Mouse (Mus musculus) v-Abl transformed pro-B cells (cell line): ENCODE results near the gene Mrpl49.

Experiments
- in situ Hi-C, 2 experiments: fragments of 400-800 bp; cut with MboI; formaldehyde crosslinking; loops; one replicate each; pipeline ENCODE4 v1.15.1; 2025; ENCODE audit not compliant: unreplicated experiment in 2 of 2

Mrpl49 gene

DNA sequence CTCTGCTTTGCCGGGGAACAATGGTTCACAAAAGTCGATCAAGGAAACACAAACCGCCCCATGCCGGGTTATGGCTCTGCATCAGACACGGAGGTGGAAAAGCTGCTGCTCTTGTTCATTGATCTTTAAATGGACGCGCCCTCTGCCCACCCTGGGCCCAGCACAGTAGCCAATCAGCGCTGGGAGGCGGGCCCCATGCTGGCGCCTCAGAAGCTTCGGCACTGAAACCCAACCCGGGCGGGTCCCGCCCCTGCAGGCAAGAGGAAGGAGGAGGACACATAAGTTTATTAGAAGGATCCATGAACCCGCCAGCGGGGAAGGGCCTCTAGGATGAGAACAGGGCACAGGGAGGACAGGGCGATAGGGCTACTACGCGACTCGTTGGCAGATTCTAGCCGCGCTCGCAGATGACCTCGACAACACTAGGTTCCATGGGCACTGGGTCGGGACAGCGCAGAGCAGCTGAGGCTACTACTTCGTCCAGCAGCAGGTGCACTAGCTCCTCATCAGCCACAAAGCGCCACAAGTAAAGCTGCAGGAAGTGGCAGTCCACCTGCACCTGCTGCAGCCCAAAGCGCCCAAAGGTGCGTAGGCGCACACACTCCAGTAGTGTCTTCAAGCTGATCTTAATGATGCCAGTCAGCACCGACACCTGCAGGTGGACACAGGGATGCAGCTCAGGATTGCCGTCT, 10.3 kb upstream of the Mrpl49 start, which contains the start of gene Tm7sf2:
Tm7sf2 (minus strand) TSS at position 650 of the 692 bp plus-strand sequence.
- in situ Hi-C loops: no loop called here

DNA sequence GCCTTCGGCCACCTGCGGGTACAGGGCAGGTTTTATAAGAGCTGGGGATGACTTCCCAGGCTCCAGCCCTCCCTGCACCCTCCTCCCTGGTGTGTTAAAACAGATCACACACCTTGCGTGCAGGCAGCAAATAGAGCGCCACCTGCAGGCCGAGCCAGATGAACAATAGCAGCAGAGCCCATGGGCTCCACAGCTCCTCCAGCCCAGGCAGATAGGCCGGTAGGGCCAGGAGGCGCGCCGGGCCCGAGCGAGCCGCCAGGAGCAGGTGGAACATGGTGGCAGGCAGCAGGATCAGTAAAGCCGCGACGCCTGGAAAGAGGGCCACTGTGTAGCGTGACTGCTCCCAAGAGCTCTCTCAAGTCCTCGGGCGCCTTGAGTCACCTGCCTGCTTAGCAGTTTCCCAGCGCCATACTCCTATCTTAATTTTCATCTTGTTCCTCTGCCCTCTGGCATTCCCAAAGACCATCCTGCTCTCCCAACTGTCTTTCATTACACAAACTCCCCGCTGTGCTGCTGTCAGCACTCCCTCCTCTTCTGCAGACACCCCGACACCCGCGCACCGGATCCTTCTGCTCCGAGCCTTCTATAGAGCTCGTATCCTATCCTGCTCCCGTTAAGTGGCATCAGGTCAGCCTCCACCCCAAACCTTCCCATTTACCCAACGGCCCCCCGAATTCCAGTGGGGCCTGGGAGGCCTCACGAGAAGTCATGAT, 9.6 kb upstream of the Mrpl49 start:
- in situ Hi-C loops: no loop called here

DNA sequence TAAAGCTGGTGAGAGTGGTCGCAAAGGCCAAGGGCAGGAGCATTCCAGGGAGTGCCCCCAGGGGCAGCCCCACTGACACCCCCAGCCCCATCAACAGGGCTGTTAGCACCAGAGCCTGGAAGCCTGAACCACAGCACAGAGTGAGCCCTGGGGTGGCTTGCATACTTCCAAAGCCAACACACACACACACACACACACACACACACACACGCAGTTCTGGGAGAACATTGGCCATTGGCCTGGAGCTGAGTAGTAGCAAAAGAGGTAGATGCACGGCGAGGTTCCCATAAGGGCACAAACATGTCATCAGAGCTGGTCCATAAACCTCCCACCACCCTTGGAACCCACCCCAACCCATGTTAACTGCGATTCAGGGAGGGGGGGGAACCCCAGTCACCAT, 9.0 kb upstream of the Mrpl49 start:
- in situ Hi-C loops: no loop called here

DNA sequence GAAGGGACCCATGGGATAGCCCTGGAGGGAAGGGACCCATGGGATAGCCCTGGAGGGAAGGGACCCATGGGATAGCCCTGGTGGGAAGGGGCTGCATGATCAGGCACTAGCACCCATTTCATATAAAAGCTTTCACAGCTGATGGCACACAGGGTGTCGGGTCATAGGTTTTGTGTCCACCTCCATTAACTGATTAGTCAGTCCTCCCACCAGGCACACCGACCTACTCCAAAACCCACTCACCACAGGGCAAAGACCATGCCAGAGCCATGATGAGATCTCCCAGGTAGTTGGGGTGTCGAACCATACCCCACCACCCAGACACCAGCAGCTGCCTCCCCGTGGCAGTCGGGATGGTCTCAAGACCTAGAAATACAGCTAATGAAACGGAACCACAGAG, 5.5 kb upstream of the Mrpl49 start:
- in situ Hi-C loops: no loop called here

DNA sequence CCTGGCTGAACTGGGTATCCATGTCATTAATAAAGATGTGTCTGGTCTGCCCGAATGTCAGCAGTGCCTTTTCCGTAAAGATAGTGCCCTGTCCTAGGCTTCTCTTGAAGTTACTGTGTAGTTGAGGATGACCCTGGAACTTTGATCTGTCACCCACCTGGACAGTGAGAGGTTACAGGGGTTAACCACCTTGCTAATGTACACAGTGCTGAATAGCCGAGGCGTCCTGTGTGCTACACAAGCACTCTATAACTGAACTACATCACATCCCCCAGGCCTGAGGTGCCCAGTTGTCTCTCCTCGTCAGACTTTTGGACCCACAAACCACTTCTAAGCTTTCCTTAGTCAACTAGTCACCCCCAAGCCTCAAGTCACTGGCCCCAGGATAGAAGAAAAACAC, 4.8 kb upstream of the Mrpl49 start:
- in situ Hi-C loops: no loop called here

DNA sequence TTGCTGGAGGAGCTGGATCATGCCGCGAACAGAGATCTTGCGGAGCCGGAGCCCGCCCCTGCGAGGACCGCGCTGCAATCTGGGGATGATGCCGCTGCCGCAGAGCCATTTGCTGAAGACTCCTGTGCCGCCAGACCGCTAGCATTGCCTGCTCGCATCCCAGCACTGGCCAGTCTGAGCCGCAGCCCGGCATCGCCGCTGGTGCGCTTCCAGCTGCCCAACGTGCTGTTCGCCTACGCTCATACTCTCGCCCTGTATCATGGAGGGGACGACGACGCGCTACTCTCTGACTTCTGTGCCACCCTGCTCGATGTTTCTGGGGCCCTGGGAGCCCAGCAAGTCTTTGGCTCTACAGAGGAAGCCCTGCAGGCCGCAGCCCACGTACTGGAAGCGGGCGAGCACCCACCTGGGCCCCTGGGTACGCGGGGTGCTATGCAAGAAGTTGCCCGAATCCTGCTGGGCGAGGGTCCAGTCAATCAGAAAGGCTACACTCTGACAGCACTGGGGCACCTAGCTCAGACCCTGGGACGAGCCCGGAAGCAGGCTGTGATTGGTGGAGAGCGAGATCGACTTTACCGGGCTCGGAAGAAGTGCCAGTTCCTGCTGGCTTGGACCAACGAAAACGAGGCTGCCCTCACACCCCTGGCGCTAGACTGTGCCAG, 4.2 kb upstream of the Mrpl49 start:
- in situ Hi-C loops: no loop called here

DNA sequence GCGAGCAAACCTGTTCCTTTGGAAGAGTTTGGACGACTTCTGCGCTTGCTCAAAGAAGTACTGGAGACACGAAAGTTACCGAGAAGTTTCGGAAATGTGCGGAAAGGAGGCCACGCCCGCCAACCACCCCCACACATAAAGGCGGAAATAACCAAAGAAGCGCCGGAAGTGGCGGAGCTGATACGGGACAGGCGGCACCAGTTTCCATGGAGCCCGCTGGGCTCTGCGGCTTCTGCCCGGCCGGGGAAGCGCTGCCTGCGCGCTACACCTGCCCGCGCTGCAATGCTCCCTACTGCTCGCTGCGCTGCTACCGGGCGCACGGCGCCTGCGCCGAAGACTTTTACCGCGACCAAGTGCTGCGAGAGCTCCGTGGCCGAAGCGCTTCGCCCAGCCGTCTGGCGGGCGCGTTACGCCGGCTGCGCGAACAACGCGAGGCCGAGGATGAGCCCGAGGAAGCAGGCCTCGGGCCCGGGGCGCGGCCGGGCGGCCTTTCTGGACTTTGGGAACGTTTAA, 3.5 kb upstream of the Mrpl49 start, which contains the start of gene Znhit2:
Znhit2 (plus strand) TSS at position 172 of the 513 bp plus-strand sequence.
- in situ Hi-C loops: no loop called here

DNA sequence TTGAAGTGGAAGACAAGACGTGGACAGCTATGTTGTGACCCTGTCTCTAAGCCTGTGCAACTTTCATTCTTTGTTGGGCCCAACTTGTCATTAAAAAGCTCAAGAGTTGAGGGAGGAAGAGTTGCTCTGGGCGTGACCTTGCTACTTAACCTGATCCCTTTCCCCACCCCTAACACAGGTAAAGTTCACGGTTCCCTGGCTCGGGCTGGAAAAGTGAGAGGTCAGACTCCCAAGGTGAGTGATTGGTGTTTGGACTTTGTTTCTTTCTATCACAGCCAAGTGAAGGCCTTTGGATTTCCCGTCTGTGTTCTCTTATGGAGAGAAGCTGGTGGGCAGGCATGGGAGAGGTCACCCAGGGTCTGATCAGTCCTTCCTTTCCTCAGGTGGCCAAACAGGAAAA, 1.4 kb upstream of the Mrpl49 start:
- in situ Hi-C loops: no loop called here

DNA sequence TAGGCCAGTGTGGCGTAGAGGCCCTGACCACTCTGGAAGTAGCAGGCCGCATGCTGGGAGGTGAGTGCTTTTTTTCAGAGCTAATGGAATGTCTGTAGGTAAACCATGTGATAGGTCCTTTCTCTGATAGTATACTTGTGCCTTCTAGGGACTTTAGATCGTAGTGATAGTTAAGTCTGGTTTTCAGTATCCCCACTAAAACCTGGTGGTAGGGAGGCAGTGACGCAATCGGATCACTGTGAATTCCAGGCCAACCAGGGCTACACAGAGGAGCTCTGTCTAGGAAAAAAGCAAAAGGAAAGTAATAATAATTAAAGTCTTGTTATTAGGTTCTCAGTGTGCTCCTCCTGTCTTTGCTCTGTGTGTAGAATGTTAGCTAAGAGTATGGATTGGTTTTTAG, 928 bp upstream of the Mrpl49 start:
- in situ Hi-C loops: no loop called here

DNA sequence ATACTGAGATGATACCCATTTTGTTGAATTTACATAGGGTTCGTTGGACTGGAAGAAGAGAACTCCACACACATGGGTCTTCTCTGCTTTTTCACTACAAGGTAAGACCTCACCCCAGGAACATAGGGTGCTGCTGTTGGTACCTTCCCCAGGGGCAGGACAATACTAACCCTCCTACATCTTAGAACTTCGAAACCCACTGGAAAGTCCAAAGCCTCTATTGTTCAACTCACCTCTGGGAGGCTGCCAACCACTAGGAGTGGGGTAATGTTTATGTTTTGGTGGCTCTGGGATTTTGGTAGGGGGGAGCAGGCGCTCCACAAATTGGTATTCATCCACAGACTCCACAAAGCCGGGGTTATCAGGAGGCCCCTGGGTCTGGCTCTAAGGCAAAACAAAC, 889 bp downstream of the Mrpl49 start:
- in situ Hi-C loops: no loop called here

DNA sequence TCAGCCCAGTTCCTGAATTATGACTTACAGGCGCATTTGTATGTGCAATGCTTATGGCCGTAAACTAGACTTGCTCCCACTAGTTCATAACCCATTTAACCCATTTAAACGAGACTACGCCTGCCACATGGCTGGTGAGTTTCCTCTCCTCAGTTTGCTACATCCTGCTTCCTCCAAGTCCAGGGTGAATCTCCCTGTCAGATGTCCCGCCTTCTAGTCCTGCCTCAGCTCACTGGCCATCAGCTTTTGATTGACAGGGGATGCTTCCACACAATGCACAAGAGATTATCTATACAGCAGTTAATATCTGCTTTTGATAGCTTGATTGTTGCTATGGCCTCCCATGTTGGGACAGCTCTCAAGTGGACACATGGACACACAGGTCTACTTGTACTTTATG, 3.3 kb downstream of the Mrpl49 start:
- in situ Hi-C loops: no loop called here

DNA sequence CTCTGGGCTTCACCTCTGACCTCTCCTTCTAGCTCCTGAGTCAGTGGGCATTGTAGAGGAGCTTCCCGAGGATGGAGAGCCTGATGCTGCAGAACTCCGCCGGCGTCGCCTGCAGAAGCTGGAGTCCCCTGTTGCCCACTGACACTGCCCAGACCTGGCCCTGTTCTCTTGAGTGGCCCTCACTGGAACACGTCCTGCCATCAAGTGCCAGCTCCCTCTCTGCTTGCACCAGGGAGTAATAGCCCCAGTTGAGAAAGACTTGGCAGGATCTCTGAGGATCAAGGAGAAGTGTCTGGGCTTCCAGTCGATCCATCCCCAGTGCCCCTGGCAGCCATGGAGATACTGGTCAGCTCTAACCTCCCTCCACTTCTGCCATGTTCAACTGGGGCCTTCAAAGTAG, 5.1 kb downstream of the Mrpl49 start:
- in situ Hi-C loops: no loop called here

DNA sequence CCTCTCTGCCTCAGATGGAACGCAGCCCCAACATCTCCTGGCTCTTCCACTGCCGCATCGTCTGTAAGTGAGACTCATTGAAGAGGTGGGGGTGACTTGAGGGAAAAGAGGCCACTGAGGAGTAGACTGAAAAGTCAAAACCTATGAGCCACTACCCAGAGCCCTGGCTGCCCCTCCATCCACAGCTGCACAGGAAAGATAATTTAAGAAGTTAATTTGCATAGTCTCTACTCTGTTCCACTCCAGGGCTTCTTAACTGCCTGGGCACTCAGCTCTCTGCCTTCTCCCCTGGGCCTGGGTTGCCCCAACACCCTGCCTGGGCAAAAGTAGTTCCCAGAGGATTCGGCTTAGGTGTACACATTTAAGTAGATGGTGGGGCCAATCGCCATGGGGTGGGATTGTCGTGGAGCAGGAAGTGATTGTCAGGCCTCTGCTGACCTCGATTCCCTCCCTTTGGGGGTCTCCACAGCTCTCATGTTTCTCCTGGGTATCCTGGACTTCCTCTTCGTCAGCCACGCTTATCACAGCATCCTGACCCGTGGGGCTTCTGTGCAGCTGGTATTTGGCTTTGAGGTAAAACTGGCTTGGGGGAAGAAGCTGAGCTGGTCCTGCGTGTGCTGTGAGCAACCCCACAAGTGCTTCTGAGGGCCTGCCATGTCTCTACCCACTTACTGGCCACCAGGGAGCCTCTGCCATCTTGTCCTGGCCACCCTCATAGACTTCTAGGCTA, 8.7 kb downstream of the Mrpl49 start:
- in situ Hi-C loops: loop anchor here in 1 of 2 experiments (10.0 kb wide), 1 partner anchor 286 kb away; the partner anchor contains the start of gene Men1

DNA sequence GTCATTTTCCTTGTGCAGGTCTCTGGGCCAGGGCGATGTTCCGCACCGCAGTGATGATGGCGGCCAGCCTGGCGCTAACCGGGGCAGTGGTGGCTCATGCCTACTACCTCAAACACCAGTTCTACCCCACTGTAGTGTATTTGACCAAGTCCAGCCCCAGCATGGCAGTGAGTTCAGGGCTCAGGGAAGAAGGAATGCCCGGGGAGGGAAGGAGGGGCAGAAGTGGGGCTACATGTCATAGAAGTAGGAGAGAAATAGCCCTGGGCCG, 9.8 kb downstream of the Mrpl49 start:
- in situ Hi-C loops: loop anchor here in 1 of 2 experiments (10.0 kb wide), 1 partner anchor 287 kb away; the partner anchor contains the start of gene Men1

DNA sequence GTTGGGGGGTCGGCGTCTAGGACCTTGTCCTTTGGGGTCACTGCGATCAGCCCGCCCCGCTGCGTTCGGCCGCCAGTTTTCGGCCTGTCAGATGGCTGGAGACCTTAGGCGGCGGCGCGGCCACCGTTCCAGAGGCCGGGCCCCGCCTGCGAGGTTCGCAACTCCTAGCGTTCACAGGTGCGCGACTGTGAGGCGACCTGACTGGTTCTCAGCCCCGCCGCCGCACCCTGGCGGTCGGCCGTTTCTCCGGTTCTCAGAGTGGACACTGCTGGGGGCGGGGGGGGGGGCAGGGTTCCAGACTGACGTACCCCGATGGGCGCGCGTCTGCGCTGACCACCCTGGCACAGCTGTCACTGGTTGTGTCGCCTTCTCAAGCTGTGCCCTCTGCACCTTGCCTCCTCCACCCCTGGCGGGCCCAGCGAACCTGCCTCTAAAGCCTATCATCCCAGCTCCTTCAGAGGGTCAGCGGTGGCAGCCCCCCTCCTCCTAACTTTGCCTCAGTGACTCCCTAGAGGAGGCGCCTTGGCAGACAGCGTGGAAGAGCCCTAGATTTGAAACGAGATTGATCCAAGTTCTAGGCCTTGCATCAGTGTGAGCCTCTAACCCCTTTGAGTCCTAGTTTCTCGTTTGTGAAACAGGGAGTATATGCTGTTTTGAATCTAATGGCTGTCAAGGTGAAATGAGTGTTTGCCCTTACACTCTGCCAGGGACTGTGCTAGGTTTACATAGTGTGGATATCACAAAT, 10.3 kb downstream of the Mrpl49 start:
- in situ Hi-C loops: loop anchor here in 1 of 2 experiments (10.0 kb wide), 1 partner anchor 287 kb away; the partner anchor contains the start of gene Men1

DNA sequence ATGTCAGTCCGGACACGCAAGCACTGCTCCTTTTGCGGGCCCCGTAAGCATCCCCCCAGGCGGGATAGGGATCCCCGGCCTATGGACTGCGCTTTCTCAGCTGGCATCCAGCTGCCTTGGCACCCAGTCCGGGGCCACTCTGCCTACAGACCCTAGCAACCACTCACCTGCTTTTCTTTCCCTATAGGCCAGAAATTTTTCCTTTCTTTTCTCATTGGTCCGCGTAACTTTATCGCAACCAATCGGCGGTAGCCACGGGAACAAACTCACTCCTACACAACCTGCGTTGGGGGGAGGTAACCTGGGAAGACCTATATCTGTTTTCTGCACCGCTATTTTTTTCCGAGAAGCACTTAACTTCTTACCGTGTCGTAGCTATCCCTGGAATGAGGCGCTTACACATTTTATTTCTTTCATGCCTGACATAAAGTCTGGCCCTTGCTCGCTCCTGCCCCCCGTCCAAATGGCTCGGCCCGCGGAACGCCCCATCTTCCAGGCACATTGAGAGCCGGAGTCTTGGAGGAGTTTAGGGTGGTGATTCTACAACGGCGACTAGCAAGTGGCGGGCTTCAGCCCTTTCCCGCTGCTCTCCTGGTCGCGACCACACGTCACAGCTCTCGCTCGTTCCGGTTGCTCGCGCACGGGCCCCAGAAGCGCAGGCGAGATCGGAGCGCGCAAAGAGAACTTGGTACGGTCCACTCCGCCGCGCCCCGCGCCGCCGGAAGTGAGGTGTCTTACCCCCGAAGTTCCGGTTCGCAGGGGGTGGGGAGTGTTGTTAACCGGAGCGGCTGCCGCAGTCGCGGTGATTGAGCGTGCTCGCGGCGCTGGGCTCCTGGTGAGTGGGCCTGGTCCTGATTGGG, 11.1 kb downstream of the Mrpl49 start, which contains the start of gene Syvn1:
Syvn1 (plus strand) TSS at position 283 of the 860 bp plus-strand sequence.
- in situ Hi-C loops: loop anchor here in 1 of 2 experiments (10.0 kb wide), 1 partner anchor 288 kb away; the partner anchor contains the start of gene Men1

DNA sequence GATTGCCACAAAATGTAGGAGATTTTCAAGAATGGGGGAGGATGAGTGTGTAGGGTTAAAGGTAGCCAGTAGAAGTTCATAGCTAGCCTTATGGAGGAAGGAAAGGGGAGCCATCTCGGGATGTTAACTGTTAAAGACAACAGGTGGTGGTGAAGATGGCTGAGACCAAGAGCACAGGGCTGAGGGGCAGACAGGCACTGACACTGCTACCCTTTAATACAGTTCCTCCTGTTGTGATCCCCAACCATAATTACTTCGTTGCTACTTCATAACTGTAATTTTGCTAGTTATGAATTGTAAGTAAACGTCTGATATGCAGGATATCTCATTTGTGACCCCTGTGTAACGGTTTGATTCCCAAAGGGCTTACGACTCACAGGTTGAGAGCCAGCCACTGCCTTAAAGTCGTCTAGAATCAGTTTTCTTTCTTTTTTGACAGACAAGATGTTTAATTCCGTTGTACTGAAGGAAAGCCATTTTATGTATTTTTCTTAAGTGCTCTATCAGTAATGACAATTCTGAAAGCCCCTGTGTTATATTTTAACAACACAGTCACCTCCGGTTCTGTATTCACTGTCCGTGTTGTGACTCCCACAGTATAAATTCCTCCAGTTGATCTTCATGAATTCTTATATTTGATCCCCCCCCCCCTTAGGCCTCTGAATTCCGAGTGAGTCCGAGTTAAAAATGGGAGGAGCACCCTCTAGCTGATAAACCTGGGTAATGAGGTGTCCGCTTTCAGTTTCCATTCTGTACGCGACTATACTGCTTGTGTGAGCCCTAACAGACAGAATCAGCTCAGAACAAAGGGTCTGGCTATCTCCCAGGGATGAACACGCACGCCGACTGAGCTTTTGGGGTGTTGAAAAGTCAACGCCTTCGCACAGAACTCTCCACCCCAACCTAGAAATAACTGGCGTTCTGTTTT, 12.0 kb downstream of the Mrpl49 start:
- in situ Hi-C loops: loop anchor here in 1 of 2 experiments (10.0 kb wide), 1 partner anchor 289 kb away; the partner anchor contains the start of gene Men1

DNA sequence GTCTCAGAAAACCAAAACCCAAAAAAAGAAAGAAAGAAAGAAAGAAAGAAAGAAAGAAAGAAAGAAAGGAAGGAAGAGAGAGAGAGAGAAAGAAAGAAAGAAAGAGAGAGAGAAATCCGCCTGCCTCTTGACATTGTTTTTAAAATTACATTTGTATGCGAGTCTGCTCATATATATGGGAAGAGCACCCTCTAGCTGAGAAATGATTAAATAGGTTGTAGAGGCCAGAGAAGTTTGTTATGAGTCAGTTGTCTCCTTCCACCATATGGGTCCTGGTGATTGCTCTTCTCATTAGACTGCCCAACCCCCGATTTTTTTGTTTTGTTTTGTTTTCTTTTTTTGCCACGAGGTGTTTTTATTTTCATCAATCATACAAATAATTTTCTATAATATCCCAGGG, 13.5 kb downstream of the Mrpl49 start:
- in situ Hi-C loops: loop anchor here in 1 of 2 experiments (10.0 kb wide), 1 partner anchor 291 kb away; the partner anchor contains the start of gene Men1
